Mouse (Mus musculus): ENCODE results near the gene Ephb1. TPM values are rescaled to one million over a fixed set of nuclear protein-coding genes. Genes with fewer than 3 reads are reported as not detected.

Ephb1 gene
- total and polyA plus RNA-seq, 3 experiments: not detected

DNA sequence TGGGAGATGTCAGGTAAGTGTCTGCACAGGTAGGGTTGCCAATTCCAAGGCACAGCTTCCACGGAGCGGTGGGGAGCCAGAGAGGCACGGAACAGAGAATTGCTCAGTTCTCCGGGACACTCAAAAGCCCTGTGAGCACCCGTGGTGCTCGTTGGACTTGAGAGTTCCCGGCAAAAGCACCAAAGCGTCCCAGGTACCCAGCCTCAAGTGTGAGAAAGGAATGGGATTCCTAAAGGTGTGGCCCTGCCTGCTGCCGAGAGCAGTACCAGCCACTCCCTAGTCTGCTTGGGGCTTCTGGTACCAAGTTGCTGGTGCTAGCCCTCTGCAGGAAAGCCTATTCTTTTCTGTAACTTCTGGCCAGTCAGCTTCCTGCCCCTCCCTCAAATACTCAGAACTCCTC, 164.4 kb downstream of the Ephb1 start:
- no peak overlapping the region for H3K4me2 ChIP-seq (ENCODE audit: insufficient read depth, low read depth, poor library complexity, severe bottlenecking)
- dilution Hi-C loops (cut with MboI; ENCODE audit: extremely low pct_ligation_motif_present, extremely low pct_unique_long_range_greater_than_20kb, low sequenced_read_pairs): no loop called here
- H3K9me3 ChIP-seq (replicated peaks; ENCODE audit: low read length): peaks cover 91% of the 10 kb centered on the region
- H3K79me2 ChIP-seq (replicated peaks; ENCODE audit: control insufficient read depth, extremely low read depth, insufficient read depth, poor library complexity, severe bottlenecking): no peaks in the 10 kb centered on the region
- no peak for TF ChIP-seq MXI1 (IDR thresholded peaks at IDR 0.05; ENCODE audit: low read depth, low read length)
- TF ChIP-seq HCFC1 (IDR thresholded peaks at IDR 0.05; ENCODE audit: low read depth, low read length): no peak
- TF ChIP-seq MAZ (IDR thresholded peaks at IDR 0.05; ENCODE audit: low read depth, low read length): no peak
- no peak for TF ChIP-seq RCOR1 (conservative IDR thresholded peaks at IDR 0.05; ENCODE audit: low read depth, low read length)
- TF ChIP-seq NELFE (IDR thresholded peaks at IDR 0.05; ENCODE audit: low read depth, low read length): no peak
- no peak for TF ChIP-seq ZC3H11A (IDR thresholded peaks at IDR 0.05; ENCODE audit: low read depth, low read length)
- TF ChIP-seq POLR2AphosphoS2 (IDR thresholded peaks at IDR 0.05; ENCODE audit: low read depth, low read length): no peak
- no peak for TF ChIP-seq JUN (IDR thresholded peaks at IDR 0.05; ENCODE audit: insufficient read depth, low read depth, low read length)
- no peak for TF ChIP-seq USF1 (IDR thresholded peaks at IDR 0.05; ENCODE audit: low read depth, low read length)
- no peaks in the 10 kb centered on the region for H3K4me1 ChIP-seq (ENCODE audit: control insufficient read depth in 1 of 2, insufficient read depth in 2 of 2)
- DNase-seq (ENCODE audit: extremely low read depth): no peak
- H3K9ac ChIP-seq (ENCODE audit: insufficient read depth, low read depth): no peak overlapping the region
- H3K4me3 ChIP-seq (replicated peaks in 1 of 3; ENCODE audit: low read depth in 2 of 3, low read length in 2 of 3, poor library complexity in 1 of 3): no peak overlapping the region
- H3K27ac ChIP-seq (ENCODE audit: insufficient read depth, low read depth): no peak overlapping the region
- H3K27me3 ChIP-seq (replicated peaks): no peaks in the 10 kb centered on the region
- in situ Hi-C loops (cut with MboI; ENCODE audit: low pct_ligation_motif_present, low pct_unique_long_range_greater_than_20kb, low sequenced_read_pairs): no loop called here
- H3K36me3 ChIP-seq (replicated peaks in 1 of 2; ENCODE audit: control insufficient read depth in 1 of 2, insufficient read depth in 1 of 2, low read length in 1 of 2): no peaks in the 10 kb centered on the region

DNA sequence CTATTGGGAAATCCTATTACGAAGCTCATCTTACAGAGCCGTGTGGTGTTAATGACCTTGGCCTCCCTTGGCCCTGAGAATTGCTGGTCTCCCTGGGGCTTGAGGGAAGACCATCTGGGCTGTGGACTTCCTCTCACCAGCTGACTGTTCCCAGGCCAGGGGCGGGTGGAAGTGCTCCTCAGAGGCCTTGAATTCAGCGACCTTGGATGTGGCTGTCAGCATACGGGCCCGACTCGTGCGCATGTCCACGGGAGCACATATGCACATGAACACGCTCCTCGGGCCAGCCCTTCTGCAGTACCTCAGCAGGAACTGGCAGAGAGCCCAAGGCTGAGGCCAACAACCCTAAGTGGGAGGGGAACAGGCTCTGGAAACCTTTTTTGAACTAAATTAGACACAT, 165.1 kb downstream of the Ephb1 start:
- H3K79me2 ChIP-seq (replicated peaks; ENCODE audit: control insufficient read depth, extremely low read depth, insufficient read depth, poor library complexity, severe bottlenecking): no peaks in the 10 kb centered on the region
- no peak overlapping the region for H3K9ac ChIP-seq (ENCODE audit: insufficient read depth, low read depth)
- H3K9me3 ChIP-seq (replicated peaks; ENCODE audit: low read length): peaks cover 90% of the 10 kb centered on the region
- dilution Hi-C loops (cut with MboI; ENCODE audit: extremely low pct_ligation_motif_present, extremely low pct_unique_long_range_greater_than_20kb, low sequenced_read_pairs): no loop called here
- no peak overlapping the region for H3K4me3 ChIP-seq (replicated peaks in 1 of 3; ENCODE audit: low read depth in 2 of 3, low read length in 2 of 3, poor library complexity in 1 of 3)
- no peaks in the 10 kb centered on the region for H3K4me1 ChIP-seq (ENCODE audit: control insufficient read depth in 1 of 2, insufficient read depth in 2 of 2)
- no peaks in the 10 kb centered on the region for H3K27me3 ChIP-seq (replicated peaks)
- H3K27ac ChIP-seq (ENCODE audit: insufficient read depth, low read depth): no peak overlapping the region
- no peaks in the 10 kb centered on the region for H3K36me3 ChIP-seq (replicated peaks in 1 of 2; ENCODE audit: control insufficient read depth in 1 of 2, insufficient read depth in 1 of 2, low read length in 1 of 2)
- no peak for DNase-seq (ENCODE audit: extremely low read depth)
- in situ Hi-C loops (cut with MboI; ENCODE audit: low pct_ligation_motif_present, low pct_unique_long_range_greater_than_20kb, low sequenced_read_pairs): no loop called here
- no peak for TF ChIP-seq PAX5 (IDR thresholded peaks at IDR 0.05; ENCODE audit: low read length)
- no peak for TF ChIP-seq USF2 (conservative IDR thresholded peaks at IDR 0.05; ENCODE audit: low read depth, low read length)
- no peak for TF ChIP-seq E2F4 (IDR thresholded peaks at IDR 0.05; ENCODE audit: insufficient replicate concordance, low read depth, low read length)
- TF ChIP-seq MXI1 (IDR thresholded peaks at IDR 0.05; ENCODE audit: low read depth, low read length): no peak
- no peak for TF ChIP-seq TCF12 (IDR thresholded peaks at IDR 0.05; ENCODE audit: low read depth, low read length)
- TF ChIP-seq POLR2A (IDR thresholded peaks at IDR 0.05; ENCODE audit: low read depth, low read length): no peak
- TF ChIP-seq BHLHE40 (IDR thresholded peaks at IDR 0.05; ENCODE audit: low read depth, low read length): no peak
- no peak for TF ChIP-seq NELFE (IDR thresholded peaks at IDR 0.05; ENCODE audit: low read depth, low read length)
- TF ChIP-seq MAX (IDR thresholded peaks at IDR 0.05; ENCODE audit: low read length): no peak
- no peak for TF ChIP-seq RCOR1 (conservative IDR thresholded peaks at IDR 0.05; ENCODE audit: low read depth, low read length)
- H3K4me2 ChIP-seq (ENCODE audit: insufficient read depth, low read depth, poor library complexity, severe bottlenecking): no peak overlapping the region

Data from CH12.LX (cell line).